Mouse (Mus musculus) neutrophil, adult 83 days (primary cell): Measurements from ENCODE around the gene Pnrc2. TPM values are rescaled to one million over a fixed set of nuclear protein-coding genes. Genes with fewer than 3 reads are reported as not detected.

Experiments used
- total RNA-seq, 2 experiments: library from RNA; stranded (reverse); gene quantifications; one replicate each; pipeline ENCODE4 v1.2.4; 2023

Gene Pnrc2
- total RNA-seq: 10 to 100 TPM; 83.0 to 85.8 TPM

DNA sequence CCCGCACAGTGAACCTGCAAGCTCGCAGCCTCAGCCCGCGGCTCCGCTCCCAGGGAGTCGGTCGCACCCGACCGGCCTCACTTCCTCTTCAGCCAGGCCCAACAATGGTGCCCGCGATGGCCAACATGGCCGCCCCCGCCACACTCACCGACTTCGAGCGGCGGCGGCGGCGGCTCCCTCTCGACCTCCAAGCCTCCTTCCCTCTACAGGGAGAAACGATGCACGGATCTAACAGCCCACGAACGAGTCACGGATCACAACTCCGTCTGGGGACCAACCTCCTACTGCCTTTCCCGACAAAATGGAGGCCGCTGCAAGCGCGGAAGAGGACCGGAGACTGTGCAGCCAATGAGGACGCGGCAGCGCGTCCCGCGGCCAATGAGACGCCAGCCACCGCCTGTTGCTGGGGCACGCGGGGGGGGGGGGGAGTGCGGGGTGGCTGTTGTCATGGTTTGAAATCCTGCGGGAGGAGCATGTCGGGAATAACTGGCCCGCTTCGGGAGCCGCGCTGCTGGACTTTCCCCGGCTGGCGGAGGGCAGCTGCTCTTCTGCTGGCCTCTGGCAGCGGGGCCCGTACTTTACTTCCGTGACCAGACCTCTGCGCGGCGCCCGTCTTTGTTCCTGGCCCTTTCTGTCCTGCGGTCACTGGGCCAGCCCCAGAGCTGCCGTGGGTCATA, at the start of gene Pnrc2:
Gene Pnrc2, minus strand, starts transcription at position 325 of the 677 bp plus-strand sequence.

GRCm38 (mm10) chr4:135920304-135921241, 46.9 kb upstream of the Pnrc2 start, which contains the start of gene Fuca1:
Gene Fuca1 (plus strand): TSS chr4:135920735.

DNA sequence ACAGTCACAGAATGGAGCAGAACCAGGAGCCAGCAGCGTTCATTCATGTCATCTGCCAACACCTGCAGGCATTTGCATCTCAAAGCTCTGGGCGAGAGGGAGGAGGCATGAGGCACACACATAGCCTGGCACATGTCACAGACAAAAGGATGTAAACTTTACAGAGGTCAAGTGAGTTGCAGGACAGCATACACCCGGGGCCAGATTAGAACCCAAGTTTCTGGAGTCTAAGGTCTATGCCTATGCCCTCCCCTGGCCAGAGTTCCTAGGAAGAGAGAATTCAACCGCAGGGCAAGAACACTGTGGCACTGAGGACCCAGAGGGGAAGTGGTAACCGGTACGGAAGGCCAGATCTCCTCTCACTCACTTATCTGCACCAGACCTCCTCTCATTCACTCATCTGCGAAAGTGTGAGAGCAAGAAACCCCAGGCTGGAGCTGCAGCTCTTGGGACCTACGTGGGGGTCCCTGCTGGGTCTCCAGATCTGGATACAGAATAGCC, 21.5 kb upstream of the Pnrc2 start, which contains the start of gene Cnr2:
Gene Cnr2, plus strand, starts transcription at position 324 of the 501 bp plus-strand sequence.

DNA sequence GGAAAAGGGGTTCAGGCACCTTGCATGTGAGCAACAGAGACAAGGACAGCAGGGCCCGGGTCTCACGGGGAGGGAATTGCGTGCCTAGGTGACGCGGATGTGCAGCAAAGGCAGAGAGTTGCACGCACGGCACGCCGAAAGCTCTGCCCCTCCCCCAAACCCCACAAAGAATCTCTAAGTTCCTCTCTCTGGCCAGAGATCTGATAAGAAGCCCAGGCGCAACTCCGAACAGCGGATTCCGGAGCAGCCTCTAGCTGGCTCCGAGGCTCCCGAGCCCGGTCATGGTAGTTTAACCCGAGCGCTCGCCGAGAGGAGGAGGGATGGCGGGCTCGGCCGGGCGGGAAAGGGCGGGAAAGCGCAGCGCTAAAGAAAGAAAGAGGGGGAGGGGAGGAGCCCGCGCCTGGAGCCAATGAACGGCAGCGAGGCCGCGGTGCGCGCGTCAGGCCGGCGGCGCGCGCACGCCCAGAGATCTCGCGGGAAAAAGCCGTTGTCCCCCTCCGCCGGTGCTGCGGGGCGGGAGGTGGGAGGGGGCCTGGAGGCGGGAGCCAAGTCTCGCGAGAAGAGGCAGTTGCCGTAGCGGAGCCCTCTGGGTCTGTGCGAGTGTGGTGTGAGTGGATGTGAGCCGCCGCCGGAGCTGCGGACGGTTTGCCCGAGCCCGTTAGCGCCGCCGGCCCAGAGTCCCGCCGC, 18.0 kb downstream of the Pnrc2 start, which contains the start of gene Srsf10:
Gene Srsf10, plus strand, starts transcription at position 212 of the 687 bp plus-strand sequence.

Other genes starting within 250 kb of the Pnrc2 start
- gene Ifnlr1, start 187.6 kb downstream of the Pnrc2 start, total RNA-seq: 10 to 100 TPM; 40.1 to 46.4 TPM
- gene Il22ra1, start 145.7 kb downstream of the Pnrc2 start, total RNA-seq: under 1 TPM in 1 of 2 experiments, not detected in 1; 0.22 TPM
- not detected for gene Myom3, start 114.1 kb downstream of the Pnrc2 start, total RNA-seq
- 10 to 100 TPM; 52.3 to 66.0 TPM for gene Srsf10, start 18.1 kb downstream of the Pnrc2 start, total RNA-seq
- 10 to 100 TPM; 29.9 to 36.6 TPM for gene Cnr2, start 21.5 kb upstream of the Pnrc2 start, total RNA-seq
- gene Fuca1, start 46.9 kb upstream of the Pnrc2 start, total RNA-seq: 100 to 1,000 TPM; 110 TPM
- 10 to 100 TPM; 55.0 to 61.7 TPM for gene Hmgcl, start 72.6 kb upstream of the Pnrc2 start, total RNA-seq
- 10 to 100 TPM; 12.3 to 14.4 TPM for gene Gale, start 89.9 kb upstream of the Pnrc2 start, total RNA-seq
- 10 to 100 TPM; 86.7 to 96.1 TPM for gene Lypla2, start 98.8 kb upstream of the Pnrc2 start, total RNA-seq
- 10 to 100 TPM; 27.9 to 29.7 TPM for gene Pithd1, start 113.4 kb upstream of the Pnrc2 start, total RNA-seq
- 10 to 100 TPM; 58.8 to 65.0 TPM for gene Eloa, start 147.9 kb upstream of the Pnrc2 start, total RNA-seq
- gene Rpl11, start 179.6 kb upstream of the Pnrc2 start, total RNA-seq: 100 to 1,000 TPM; 312 to 313 TPM